Mouse (Mus musculus) thymus, postnatal 10 days (tissue): ENCODE measurements around the gene Ascc3.

ENCODE experiments used
- DNase-seq, 2 experiments: peaks; one replicate each; pipeline ENCODE4 v3.0.0; 2021; ENCODE audit warnings: low spot score in 2 of 2

Gene Ascc3

GRCm38 (mm10) chr10:50762984-50763383 lies 170.5 kb downstream of the Ascc3 start:
- no peak for DNase-seq

- DNase-seq = no peak
These were observed 171.2 kb downstream of the Ascc3 start for GRCm38 (mm10) chr10:50763457-50764310.

DNA sequence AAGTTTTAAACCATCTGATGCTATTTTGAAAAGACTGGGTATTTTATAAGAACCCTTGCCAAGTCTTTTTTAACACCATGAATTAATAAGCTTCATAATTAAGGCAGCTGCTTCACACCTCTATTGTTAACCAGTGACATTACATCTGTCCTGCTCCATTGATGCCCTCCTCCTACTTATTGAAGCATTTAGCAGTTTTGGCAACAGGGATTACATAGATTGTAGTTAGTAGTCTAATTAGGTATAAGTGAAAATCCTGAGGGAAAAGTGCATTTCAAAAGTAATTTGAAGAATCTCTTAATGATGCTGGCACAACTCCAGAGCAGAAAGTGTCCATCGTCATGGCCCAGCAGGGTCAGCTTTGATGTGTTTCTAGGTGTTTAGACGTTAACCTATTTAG lies 180.3 kb downstream of the Ascc3 start:
- no peak for DNase-seq

DNA sequence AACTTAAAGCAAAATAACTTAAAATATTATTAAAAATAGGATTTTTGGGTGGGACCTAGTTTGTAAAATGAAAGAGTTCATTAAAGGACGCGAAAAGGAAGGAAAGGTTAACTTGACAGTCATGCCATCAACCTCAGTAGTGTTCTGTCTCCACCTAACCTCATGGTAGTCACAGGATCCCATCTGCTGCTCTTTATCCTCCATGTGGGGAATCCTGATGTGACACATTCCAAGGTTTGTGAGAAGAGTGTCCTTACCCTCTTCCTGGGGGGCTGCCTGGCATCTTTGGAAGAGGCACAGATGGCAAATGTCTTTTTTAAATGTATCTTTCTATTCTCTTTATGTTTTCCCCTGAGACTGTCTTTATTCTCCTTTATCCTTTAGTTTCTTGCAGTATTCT lies 181.4 kb downstream of the Ascc3 start:
- DNase-seq = no peak

DNA sequence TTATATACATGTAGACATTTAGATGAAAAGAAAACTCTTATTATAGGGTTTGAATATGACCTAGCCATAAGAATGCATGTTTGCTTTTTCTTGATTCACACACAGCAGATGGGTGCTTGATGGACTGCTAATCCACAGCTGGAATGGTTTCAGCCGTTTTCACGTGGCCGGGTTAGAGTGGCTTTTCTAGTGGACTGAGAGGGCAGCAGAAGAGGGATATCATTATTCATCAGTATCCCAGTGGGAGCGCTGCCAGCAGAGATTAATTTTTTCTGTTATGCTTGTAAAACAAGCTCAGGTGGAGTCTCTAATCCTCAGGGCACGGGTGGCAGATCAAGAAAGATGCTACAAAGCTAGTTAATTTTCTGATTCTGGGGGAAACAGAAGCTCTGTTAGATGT lies 200.4 kb downstream of the Ascc3 start:
- no peak for DNase-seq

DNA sequence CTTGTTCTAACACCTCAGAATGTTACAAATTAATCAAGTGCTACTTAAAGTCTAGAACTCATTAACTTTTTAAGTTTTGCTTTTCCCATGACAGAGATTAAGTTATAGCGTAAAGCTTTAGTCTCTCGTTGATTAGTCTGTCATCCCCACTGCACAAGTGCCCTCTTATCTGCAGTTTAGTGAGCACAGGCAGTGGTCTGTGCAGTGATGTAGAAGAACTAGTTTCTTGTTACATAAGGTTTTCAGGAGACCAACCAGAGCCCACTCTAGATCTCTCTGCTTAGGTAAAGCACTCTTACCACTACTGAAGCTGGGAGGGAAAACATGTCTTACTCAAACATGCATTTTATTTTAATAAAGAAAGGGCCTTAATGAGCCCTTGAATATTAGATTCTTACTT lies 209.1 kb downstream of the Ascc3 start:
- no peak for DNase-seq

DNA sequence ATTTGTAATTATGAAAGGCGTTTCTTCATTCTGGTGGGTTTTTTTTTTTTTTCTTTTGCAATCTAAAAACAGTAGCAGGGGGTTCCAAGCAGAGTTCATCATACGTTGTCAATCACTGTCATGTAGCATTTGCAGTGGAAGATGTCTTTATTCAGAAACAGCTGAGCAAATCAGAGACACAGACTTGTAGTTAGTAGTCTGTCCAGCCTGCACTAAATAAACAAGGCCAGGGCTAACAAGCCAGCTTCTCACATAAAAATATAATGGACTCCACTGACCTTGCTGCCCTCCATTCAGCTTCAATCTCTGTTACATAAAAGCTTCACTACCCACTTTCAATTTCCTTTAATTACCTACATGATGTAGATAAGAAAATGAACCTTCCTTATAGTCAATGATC lies 209.9 kb downstream of the Ascc3 start:
- no peak for DNase-seq

- DNase-seq = no peak
These were observed 213.7 kb downstream of the Ascc3 start for GRCm38 (mm10) chr10:50806166-50806565.

DNA sequence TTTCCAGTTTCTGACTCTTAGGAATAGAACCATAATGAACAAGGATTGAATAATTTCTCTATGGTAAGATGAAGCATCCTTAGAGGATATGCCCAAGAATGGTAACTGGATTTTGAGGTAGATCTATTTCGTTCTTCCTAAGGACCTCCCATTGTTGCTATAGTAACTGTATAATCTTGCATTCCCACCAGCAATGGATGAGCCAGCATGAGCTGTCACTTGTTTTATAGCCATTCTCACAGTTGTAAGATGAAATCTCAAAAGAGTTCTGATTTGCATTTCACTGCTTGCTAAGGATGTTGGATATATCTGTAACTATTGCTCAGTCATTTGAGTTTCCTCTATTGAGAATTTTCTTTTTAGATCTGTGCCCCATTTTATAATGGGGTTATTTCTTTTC lies 229.9 kb downstream of the Ascc3 start:
- DNase-seq = no peak

DNA sequence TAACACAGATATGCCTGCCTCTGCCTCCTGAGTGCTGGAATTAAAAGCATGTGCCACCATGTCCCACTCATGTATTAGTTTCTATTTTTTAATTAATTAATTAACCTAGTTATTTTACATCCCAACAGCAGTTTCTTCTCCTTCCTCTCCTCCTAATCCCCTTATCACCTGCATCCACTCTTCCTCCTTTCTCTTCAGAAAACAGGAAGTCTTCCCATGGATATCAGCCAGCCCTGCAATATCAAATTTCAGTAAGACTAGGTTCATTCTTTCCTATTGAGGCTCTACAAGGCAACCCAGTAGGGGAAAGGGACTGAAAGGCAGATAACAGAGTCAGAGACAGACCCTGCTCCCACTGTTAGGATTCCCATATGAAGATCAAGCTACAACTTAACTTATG lies 234.4 kb downstream of the Ascc3 start:
- DNase-seq = no peak

DNA sequence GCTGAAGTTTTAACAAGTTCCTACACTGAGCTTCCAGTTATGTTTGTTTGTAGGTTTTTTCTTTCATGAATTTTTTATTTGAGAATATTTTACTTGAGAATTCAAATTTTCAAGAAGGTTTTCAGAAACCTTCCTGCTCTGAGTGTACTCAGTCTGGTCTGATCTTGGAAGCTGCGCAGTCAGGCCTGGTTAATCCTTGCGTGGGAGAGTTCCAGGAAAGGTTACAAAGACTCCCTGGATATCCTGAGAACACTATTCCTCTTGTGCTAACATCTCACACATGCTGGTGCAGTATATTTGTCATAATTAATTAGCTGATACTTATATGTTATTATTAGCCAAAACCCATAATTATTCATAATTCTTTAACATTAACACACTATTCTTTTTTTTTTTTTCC lies 242.1 kb downstream of the Ascc3 start:
- no peak for DNase-seq

DNA sequence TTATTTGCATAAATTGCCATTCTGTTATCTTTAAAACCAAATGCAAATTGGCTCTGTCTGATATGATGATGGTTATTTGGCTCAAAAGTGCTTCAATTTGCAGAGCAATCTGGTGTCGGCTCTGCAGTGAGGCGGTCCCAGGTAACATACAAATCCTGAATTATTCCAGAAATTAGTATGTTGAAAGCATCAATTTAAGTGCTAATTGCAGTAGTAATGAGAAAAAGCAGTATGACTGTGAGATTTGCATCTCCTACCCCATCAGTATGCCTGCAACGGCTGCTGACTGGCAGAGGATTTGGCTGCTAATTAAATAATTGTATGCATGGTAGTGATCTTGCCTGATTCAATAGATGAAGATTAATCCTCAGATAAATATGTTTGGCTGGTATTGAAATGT lies 250.9 kb downstream of the Ascc3 start:
- no peak for DNase-seq

DNA sequence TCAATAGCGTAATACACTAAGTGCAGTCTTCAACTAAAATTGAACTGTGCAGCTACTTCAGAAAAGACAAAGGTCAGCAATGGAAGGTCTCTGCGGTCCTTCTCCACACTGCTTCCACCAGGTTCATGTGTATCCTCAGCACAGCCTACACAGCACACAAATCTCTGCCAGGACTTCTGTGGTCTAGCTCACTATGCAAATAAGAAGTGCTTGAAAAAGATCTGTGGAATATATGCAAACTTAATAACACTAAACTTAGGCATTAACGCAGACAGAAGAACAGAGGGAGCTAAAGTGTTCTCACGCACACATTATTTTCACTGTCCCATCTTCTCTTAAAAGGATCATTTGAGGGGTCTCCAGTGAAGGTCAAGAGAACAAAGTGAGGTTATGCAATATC lies 275.7 kb downstream of the Ascc3 start:
- DNase-seq = no peak

GRCm38 (mm10) chr10:50876952-50877351 lies 284.5 kb downstream of the Ascc3 start:
- DNase-seq = no peak

- no peak for DNase-seq
These were observed 289.1 kb downstream of the Ascc3 start for GRCm38 (mm10) chr10:50881476-50882069.

DNA sequence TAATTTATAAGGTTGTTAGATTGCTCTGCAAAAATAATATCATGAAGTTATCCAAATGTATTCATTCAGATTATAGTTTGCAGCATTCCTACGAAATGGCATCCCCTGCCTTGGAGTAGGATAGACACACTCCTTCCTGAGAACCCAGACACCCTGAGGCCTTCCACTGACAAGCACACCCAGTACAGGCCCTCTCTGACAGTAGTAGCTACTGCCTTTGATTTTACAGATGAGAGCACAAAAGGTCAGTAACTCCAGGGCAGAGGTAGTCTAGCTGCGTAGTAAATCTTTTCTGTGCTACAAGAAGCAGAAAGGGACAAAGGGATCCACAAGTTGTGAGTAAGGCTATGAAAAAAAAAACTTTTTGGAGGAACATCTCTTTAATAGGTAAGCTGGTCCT lies 289.9 kb downstream of the Ascc3 start:
- no peak for DNase-seq

DNA sequence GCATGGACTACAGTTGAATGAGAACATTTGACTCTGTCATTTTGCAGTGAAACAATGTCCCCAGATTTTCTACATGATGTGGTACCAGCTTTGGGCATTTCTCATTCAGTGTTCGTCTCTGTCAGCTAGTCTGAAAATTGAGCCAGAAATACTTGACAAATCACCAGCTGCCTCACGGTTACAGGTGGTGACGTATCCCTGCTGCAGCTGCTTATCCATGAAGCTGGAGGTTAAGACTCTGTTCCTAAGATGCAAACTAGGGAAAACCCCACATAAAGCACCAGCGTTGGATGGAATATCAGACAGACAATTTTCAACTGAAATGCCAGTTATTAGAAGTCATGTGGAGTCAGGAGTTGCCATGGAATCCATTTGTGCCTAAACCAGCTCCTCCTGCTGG lies 293.8 kb downstream of the Ascc3 start:
- DNase-seq = no peak

GRCm38 (mm10) chr10:50890621-50891020 lies 298.2 kb downstream of the Ascc3 start:
- DNase-seq = no peak

GRCm38 (mm10) chr10:50891876-50892711 lies 299.6 kb downstream of the Ascc3 start:
- no peak for DNase-seq

DNA sequence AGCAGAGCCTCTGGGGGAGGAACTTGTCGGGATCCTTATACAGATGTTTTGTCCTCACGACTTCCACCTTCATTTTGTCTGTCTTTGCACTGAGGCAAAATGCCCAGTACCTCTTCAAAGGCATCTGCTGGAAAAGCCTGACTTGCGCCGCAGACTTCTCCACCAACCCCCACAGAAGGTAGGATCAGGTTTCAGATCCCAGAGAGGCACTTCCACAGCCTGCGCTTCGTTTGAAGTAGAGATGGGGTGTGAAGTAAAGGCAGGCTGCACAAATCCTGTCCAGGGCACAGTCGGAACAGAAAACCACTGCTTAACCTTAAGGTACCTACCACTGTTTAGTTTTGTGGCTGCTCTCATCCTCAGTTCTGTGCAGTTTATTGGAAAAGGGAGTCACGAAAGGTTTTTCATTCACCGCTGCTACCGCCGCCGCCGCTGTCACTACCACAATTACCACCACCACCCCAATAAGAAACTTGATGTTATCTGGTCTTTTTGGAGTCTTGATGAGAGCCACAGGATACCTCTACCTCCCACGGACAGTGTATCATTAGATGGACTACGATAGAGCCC lies 300.4 kb downstream of the Ascc3 start:
- no peak for DNase-seq

DNA sequence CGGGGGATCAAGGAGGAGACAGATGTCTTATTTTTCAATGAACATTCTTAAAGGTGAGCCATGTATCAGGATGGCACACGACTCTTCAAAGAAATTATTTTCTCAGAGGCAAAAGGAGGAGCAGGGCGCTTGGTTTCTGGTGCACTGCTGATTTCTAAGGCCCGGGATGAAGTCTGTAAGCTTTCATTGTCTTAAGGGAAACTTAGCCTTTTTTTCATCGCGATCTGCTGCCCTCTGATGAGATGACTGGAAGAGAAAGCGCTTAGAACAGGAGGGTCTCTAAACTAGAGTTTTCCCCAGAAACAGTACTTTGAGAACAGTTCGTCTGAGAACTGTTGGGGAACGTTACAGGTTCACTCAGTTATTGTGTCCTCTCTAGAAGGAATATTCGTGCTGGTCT lies 301.1 kb downstream of the Ascc3 start:
- DNase-seq = no peak
